Mouse (Mus musculus): ENCODE measurements around the gene Rpap2.

Rpap2 gene

DNA sequence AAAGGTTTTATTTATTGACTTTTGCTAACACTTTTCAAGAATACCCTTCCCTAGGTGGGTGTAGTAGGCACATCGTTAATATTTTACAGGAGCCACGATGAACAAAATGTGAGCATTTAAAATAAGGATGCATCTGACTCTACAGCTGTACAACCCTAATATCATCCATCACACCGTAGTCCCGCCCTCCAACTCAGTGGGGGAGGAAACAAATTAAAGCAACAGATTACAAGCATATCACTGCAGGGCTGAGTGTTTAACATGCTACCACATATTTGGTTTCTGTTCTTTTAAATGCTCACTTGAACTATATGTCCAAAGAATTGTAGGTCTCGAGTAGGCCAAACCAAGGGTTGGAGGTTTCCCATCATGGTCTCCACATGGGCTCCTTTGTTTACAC, 90.0 kb downstream of the Rpap2 start:
- DNase-seq (ENCODE audit: low read depth), result no peak

GRCm38 (mm10) chr5:107687592-107688498, 90.7 kb downstream of the Rpap2 start:
- no peak for DNase-seq (ENCODE audit: low read depth)

DNA sequence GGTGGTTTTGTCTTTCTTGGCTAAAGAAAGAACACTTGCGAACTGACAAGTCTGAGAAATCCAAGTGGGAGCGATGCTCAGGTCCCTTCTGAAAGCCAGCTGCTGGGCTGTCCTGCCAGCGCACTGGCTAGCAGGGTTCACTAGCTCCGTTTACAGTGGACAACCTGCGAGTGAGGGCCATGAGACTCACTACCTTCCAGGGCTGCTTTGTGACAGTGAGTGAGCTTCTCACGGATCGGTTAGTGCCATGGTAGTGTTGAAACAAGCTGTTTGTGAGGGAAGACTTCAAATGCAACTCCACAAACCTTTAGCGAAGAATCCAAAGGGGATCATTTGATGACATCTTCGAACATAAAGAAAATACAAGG, 91.3 kb downstream of the Rpap2 start:
- no peak for DNase-seq (ENCODE audit: low read depth)

GRCm38 (mm10) chr5:107695019-107695418, 97.8 kb downstream of the Rpap2 start:
- DNase-seq (ENCODE audit: low read depth), result no peak

DNA sequence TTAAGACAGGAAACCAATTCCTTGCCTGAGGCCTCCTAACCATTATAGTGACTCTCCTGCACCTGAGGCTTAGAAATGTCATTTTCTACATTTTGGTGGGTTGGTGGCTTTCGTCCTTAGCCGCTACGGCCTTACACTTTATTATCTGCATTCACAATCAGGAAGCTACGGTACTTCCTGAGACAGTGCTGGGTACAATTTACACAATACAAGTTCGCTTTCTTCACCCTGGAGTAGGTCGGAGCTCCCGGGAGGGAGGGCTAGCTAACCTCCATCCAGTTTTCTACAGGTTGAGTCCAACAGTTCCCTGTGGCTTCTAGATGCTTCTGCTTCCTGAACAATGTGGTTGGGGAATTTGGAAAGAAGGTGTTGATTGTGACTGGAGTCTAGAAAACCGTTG, 101.7 kb downstream of the Rpap2 start:
- DNase-seq (ENCODE audit: low read depth), result peak; percentile 96

DNA sequence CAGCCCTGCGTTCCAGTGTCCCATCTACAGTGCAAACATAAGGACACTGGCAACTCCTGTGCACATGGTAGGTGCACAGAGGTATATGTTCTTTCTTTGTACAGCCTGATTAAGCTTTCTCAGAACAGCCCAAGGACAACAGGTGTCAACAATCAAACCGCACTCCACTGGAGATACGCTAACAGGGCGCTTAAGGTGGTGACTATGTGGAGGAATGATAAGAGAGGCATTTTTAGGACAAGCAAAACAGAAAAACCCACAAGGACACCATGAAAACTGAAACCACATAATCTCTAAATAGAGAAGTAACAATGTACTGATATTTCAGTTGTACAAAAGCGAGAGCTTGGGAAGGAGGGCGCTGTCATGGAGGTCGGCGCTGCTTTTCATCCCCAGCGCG, 103.7 kb downstream of the Rpap2 start:
- DNase-seq (ENCODE audit: low read depth), result peak; percentile 46

GRCm38 (mm10) chr5:107701658-107702057, 104.5 kb downstream of the Rpap2 start:
- DNase-seq (ENCODE audit: low read depth), result no peak

- DNase-seq (ENCODE audit: low read depth), result no peak
Observed at GRCm38 (mm10) chr5:107703207-107703763, 106.1 kb downstream of the Rpap2 start.

- peak; percentile 72 for DNase-seq (ENCODE audit: low read depth)
Observed at GRCm38 (mm10) chr5:107705756-107706155, 108.6 kb downstream of the Rpap2 start.

DNA sequence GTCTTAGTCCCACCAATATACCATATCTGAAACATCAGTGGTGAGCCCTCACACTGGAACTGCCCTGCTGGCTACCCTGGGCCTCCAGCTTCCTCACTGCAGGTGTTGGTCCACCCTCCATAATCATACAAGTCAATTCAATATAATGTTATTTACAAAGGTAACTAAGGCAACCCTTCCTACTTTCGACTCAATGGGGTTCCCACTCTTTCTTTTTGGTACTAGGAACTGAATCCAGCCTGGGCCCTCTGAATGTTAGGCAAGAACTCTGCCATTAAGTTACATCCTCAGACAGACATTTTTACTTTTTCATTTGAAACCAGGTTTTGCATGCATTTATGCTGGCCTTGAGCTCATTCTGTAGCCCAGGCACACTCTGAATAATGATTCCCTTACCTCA, 109.1 kb downstream of the Rpap2 start:
- DNase-seq (ENCODE audit: low read depth), result no peak

DNA sequence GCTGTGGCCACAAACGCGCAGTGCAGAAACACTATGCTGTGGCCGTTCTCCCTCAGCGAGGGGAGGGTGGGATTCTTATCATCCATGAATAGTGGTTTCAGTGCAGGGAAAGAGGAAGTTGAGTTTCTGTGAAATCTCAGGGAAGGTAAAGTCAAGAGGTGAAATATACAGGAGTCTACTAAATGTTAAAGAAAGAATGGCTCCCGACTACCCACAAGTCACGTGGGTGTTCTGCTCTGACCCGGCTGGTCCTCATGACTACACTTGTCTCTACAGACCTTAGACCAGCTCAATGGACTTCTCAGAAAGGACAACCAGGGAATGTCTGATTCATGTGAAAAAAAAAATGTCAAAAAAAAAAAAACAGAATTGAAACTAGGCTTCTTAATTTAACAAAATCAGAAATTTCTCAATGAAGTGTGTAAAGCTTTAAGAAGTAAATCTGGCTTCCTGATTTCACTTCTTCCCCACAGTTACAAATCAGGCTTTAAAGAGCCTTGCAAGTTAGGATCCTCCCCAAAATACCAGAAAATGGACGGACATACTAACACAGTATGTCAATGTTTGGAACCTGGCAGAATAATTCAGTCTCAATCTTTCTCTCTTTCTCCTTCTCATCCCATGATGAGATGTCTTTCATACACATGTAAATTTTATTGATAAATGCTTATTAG, 111.1 kb downstream of the Rpap2 start:
- no peak for DNase-seq (ENCODE audit: low read depth)

Measured in 416B (cell line).